Mouse (Mus musculus) kidney, adult 2 months (tissue): ENCODE data around the gene Pebp1. TPM values are rescaled to one million over a fixed set of nuclear protein-coding genes. Genes with fewer than 3 reads are reported as not detected.
A peak's percentile ranks its signal among the peaks of the same experiment; 100 is the strongest.

Source experiments
- DNase-seq: peaks from one replicate; pipeline ENCODE4 v3.0.0; 2021
- H3K27ac ChIP-seq: fragments of 200-500 bp; 2 replicates; pipeline ENCODE4 v1.5.1; 2012; ENCODE audit warnings: low read depth, low read length, control low read depth, inconsistent platforms; ENCODE audit not compliant: insufficient read depth
- H3K27me3 ChIP-seq: fragments of 200-500 bp; replicated peaks from 2 replicates; pipeline ENCODE4 v1.6.1; 2012; ENCODE audit warnings: mild to moderate bottlenecking, moderate library complexity, low read length, inconsistent platforms; ENCODE audit not compliant: control insufficient read depth, insufficient read depth
- H3K36me3 ChIP-seq: fragments of 200-500 bp; 2 replicates; pipeline ENCODE4 v1.6.1; 2012; ENCODE audit warnings: mild to moderate bottlenecking, moderate library complexity, low read length, inconsistent platforms; ENCODE audit not compliant: control insufficient read depth, insufficient read depth
- H3K4me1 ChIP-seq: fragments of 200-500 bp; 2 replicates; pipeline ENCODE4 v1.6.1; 2011; ENCODE audit warnings: low read length; ENCODE audit not compliant: control insufficient read depth, insufficient read depth
- H3K4me3 ChIP-seq: fragments of 200-500 bp; 2 replicates; pipeline ENCODE4 v1.5.1; 2011; ENCODE audit warnings: mild to moderate bottlenecking, low read depth, low read length, control low read depth; ENCODE audit not compliant: insufficient read depth
- CTCF ChIP-seq: fragments of 200-500 bp; conservative IDR thresholded peaks from 2 replicates; pipeline ENCODE4 v1.5.1; 2011; ENCODE audit warnings: low read depth, mild to moderate bottlenecking, control low read depth, low read length, moderate library complexity, mixed read lengths; ENCODE audit not compliant: insufficient read depth, insufficient read length
- POLR2A ChIP-seq: fragments of 200-500 bp; IDR thresholded peaks from one replicate; pipeline ENCODE4 v1.6.1; 2011; ENCODE audit warnings: low read depth, low read length, control low read depth
- WGBS: fragments of 180-500 bp; shearing (Covaris S2); methylation state at CpG from one replicate; pipeline ENCODE4 v1.1.7; 2018; 5-methylcytosine and 5-hydroxymethylcytosine counted together
- polyA plus RNA-seq: library from polyadenylated mRNA; depleted of rRNA; stranded (reverse); fragments of >200 nt; gene quantifications from 2 replicates; pipeline ENCODE4 v1.2.3, GENCODE M21; 2012; rRNA removed

The Pebp1 gene
- polyA plus RNA-seq, 1 experiment, result 909 TPM

- peak; percentile 5 for DNase-seq
- Histone ChIP-seq H3K27me3 (no peaks in the 10 kb centered on the region), H3K36me3 (no peaks in the 10 kb centered on the region), H3K27ac (no peak overlapping the region), H3K4me3 (peak overlapping the region; percentile 7), H3K4me1 (no peaks in the 10 kb centered on the region)
- TF ChIP-seq CTCF, result no peak
- no peak for TF ChIP-seq POLR2A
- 25% methylated on average over 32 of the region's 32 CpGs for WGBS
Observed at GRCm38 (mm10) chr5:117240761-117241322, 46.6 kb downstream of the Pebp1 start.

GRCm38 (mm10) chr5:117240321-117240731, 47.1 kb downstream of the Pebp1 start:
- Histone ChIP-seq H3K4me3 (peak overlapping the region; percentile 7), H3K36me3 (no peaks in the 10 kb centered on the region), H3K4me1 (no peaks in the 10 kb centered on the region), H3K27me3 (no peaks in the 10 kb centered on the region), H3K27ac (no peak overlapping the region)
- TF ChIP-seq CTCF, result no peak
- TF ChIP-seq POLR2A, result no peak
- DNase-seq, result no peak
- WGBS, result 20% methylated on average over 12 of the region's 12 CpGs

- Histone ChIP-seq H3K36me3 (no peaks in the 10 kb centered on the region), H3K27ac (no peak overlapping the region), H3K4me1 (no peaks in the 10 kb centered on the region), H3K27me3 (no peaks in the 10 kb centered on the region), H3K4me3 (no peak overlapping the region)
- no peak for TF ChIP-seq CTCF
- no peak for TF ChIP-seq POLR2A
- WGBS, result 89% methylated on average over 4 of the region's 4 CpGs
- DNase-seq, result no peak
Observed at GRCm38 (mm10) chr5:117239106-117239505, 48.3 kb downstream of the Pebp1 start.

- Histone ChIP-seq H3K36me3 (no peaks in the 10 kb centered on the region), H3K4me3 (no peak overlapping the region), H3K27me3 (no peaks in the 10 kb centered on the region), H3K4me1 (no peaks in the 10 kb centered on the region), H3K27ac (no peak overlapping the region)
- TF ChIP-seq CTCF, result no peak
- TF ChIP-seq POLR2A, result no peak
- 82% methylated on average over 5 of the region's 5 CpGs for WGBS
- DNase-seq, result no peak
Observed at GRCm38 (mm10) chr5:117236540-117236939, 50.9 kb downstream of the Pebp1 start.

Other genes starting within 250 kb of the Pebp1 start
- 84.9 and 85.8 TPM in 2 replicates for gene Suds3, start 171.5 kb downstream of the Pebp1 start, polyA plus RNA-seq
- gene Taok3, start 167.5 kb downstream of the Pebp1 start, polyA plus RNA-seq, result 11.1 and 11.3 TPM in 2 replicates
- gene Vsig10, start 31.5 kb upstream of the Pebp1 start, polyA plus RNA-seq, result 17.2 and 20.8 TPM in 2 replicates
- 205 and 234 TPM in 2 replicates for gene Wsb2, start 69.7 kb upstream of the Pebp1 start, polyA plus RNA-seq
- gene Rfc5, start 101.4 kb upstream of the Pebp1 start, polyA plus RNA-seq, result 12.9 and 13.0 TPM in 2 replicates
- gene Ksr2, start 126.4 kb upstream of the Pebp1 start, polyA plus RNA-seq, result 1.6 and 1.9 TPM in 2 replicates